Mouse (Mus musculus): ENCODE results near the gene Pdlim4. TPM values are rescaled to one million over a fixed set of nuclear protein-coding genes. Genes with fewer than 3 reads are reported as not detected.

The Pdlim4 gene
- polyA plus RNA-seq, 1 experiment from 2014 or later: 52.1 TPM

- H3K36me3 ChIP-seq (ENCODE audit: control insufficient read depth, insufficient read depth, low read length): no peaks in the 10 kb centered on the region
- no peaks in the 10 kb centered on the region for H3K9me3 ChIP-seq (ENCODE audit: control insufficient read depth, low read length)
- no peak overlapping the region for H3K9ac ChIP-seq (ENCODE audit: low read depth, low read length)
- WGBS: 71% methylated on average over 5 of the region's 5 CpGs
- H3K27ac ChIP-seq (ENCODE audit: low read depth, low read length): no peak overlapping the region
- no peak for ATAC-seq (ENCODE audit: low FRiP score, low TSS enrichment)
- no peaks in the 10 kb centered on the region for H3K4me1 ChIP-seq (ENCODE audit: control insufficient read depth, insufficient read depth, low read length)
- no peak overlapping the region for H3K4me2 ChIP-seq (replicated peaks; ENCODE audit: low read depth, low read length)
- H3K4me3 ChIP-seq (ENCODE audit: low read length): no peak overlapping the region
- no peaks in the 10 kb centered on the region for H3K27me3 ChIP-seq (ENCODE audit: control insufficient read depth, insufficient read depth, low read length)
Observed at GRCm38 (mm10) chr11:54085816-54086215, 17.0 kb upstream of the Pdlim4 start.

- Histone ChIP-seq H3K4me2 (replicated peaks; ENCODE audit: low read depth, low read length) (no peak overlapping the region), H3K27ac (ENCODE audit: low read depth, low read length) (no peak overlapping the region), H3K36me3 (ENCODE audit: control insufficient read depth, insufficient read depth, low read length) (no peaks in the 10 kb centered on the region), H3K9me3 (ENCODE audit: control insufficient read depth, low read length) (no peaks in the 10 kb centered on the region), H3K27me3 (ENCODE audit: control insufficient read depth, insufficient read depth, low read length) (no peaks in the 10 kb centered on the region), H3K4me3 (ENCODE audit: low read length) (no peak overlapping the region), H3K4me1 (ENCODE audit: control insufficient read depth, insufficient read depth, low read length) (0 out of 2 replicates have a peak, but pooled peaks cover 4% of the 10 kb centered on the region), H3K9ac (ENCODE audit: low read depth, low read length) (no peak overlapping the region)
- ATAC-seq (ENCODE audit: low FRiP score, low TSS enrichment): no peak
- WGBS: 95% methylated on average over 1 of the region's 1 CpGs
Observed at GRCm38 (mm10) chr11:54084976-54085375, 16.2 kb upstream of the Pdlim4 start.

- Histone ChIP-seq H3K4me2 (replicated peaks; ENCODE audit: low read depth, low read length) (no peak overlapping the region), H3K9ac (ENCODE audit: low read depth, low read length) (no peak overlapping the region), H3K36me3 (ENCODE audit: control insufficient read depth, insufficient read depth, low read length) (no peaks in the 10 kb centered on the region), H3K4me1 (ENCODE audit: control insufficient read depth, insufficient read depth, low read length) (0 out of 2 replicates have a peak, but pooled peaks cover 4% of the 10 kb centered on the region), H3K27me3 (ENCODE audit: control insufficient read depth, insufficient read depth, low read length) (no peaks in the 10 kb centered on the region), H3K27ac (ENCODE audit: low read depth, low read length) (no peak overlapping the region), H3K9me3 (ENCODE audit: control insufficient read depth, low read length) (no peaks in the 10 kb centered on the region), H3K4me3 (ENCODE audit: low read length) (no peak overlapping the region)
- ATAC-seq (ENCODE audit: low FRiP score, low TSS enrichment): no peak
- WGBS: 88% methylated on average over 5 of the region's 5 CpGs
Observed at GRCm38 (mm10) chr11:54082725-54083124, 13.9 kb upstream of the Pdlim4 start.

GRCm38 (mm10) chr11:54080435-54080834 is 11.6 kb upstream of the Pdlim4 start:
- H3K9me3 ChIP-seq (ENCODE audit: control insufficient read depth, low read length): no peaks in the 10 kb centered on the region
- H3K27ac ChIP-seq (ENCODE audit: low read depth, low read length): no peak overlapping the region
- H3K9ac ChIP-seq (ENCODE audit: low read depth, low read length): no peak overlapping the region
- 0 out of 2 replicates have a peak, but pooled peaks have one; percentile 52 for ATAC-seq (ENCODE audit: low FRiP score, low TSS enrichment)
- H3K4me2 ChIP-seq (replicated peaks; ENCODE audit: low read depth, low read length): no peak overlapping the region
- no peaks in the 10 kb centered on the region for H3K27me3 ChIP-seq (ENCODE audit: control insufficient read depth, insufficient read depth, low read length)
- WGBS: 6% methylated on average over 7 of the region's 7 CpGs
- no peaks in the 10 kb centered on the region for H3K36me3 ChIP-seq (ENCODE audit: control insufficient read depth, insufficient read depth, low read length)
- H3K4me3 ChIP-seq (ENCODE audit: low read length): no peak overlapping the region
- H3K4me1 ChIP-seq (ENCODE audit: control insufficient read depth, insufficient read depth, low read length): 0 out of 2 replicates have a peak, but pooled peaks cover 4% of the 10 kb centered on the region

- H3K27me3 ChIP-seq (ENCODE audit: control insufficient read depth, insufficient read depth, low read length): no peaks in the 10 kb centered on the region
- H3K4me3 ChIP-seq (ENCODE audit: low read length): no peak overlapping the region
- 81% methylated on average over 1 of the region's 1 CpGs for WGBS
- no peak for ATAC-seq (ENCODE audit: low FRiP score, low TSS enrichment)
- no peaks in the 10 kb centered on the region for H3K36me3 ChIP-seq (ENCODE audit: control insufficient read depth, insufficient read depth, low read length)
- no peak overlapping the region for H3K4me2 ChIP-seq (replicated peaks; ENCODE audit: low read depth, low read length)
- H3K4me1 ChIP-seq (ENCODE audit: control insufficient read depth, insufficient read depth, low read length): 0 out of 2 replicates have a peak, but pooled peaks cover 4% of the 10 kb centered on the region
- H3K9ac ChIP-seq (ENCODE audit: low read depth, low read length): no peak overlapping the region
- no peaks in the 10 kb centered on the region for H3K9me3 ChIP-seq (ENCODE audit: control insufficient read depth, low read length)
- no peak overlapping the region for H3K27ac ChIP-seq (ENCODE audit: low read depth, low read length)
Observed at GRCm38 (mm10) chr11:54076101-54076500, 7.3 kb upstream of the Pdlim4 start.

GRCm38 (mm10) chr11:54075353-54075752 is 6.5 kb upstream of the Pdlim4 start:
- Histone ChIP-seq H3K27me3 (ENCODE audit: control insufficient read depth, insufficient read depth, low read length) (no peaks in the 10 kb centered on the region), H3K9ac (ENCODE audit: low read depth, low read length) (no peak overlapping the region), H3K4me1 (ENCODE audit: control insufficient read depth, insufficient read depth, low read length) (0 out of 2 replicates have a peak, but pooled peaks cover 1% of the 10 kb centered on the region), H3K9me3 (ENCODE audit: control insufficient read depth, low read length) (no peaks in the 10 kb centered on the region), H3K27ac (ENCODE audit: low read depth, low read length) (no peak overlapping the region), H3K4me3 (ENCODE audit: low read length) (no peak overlapping the region), H3K36me3 (ENCODE audit: control insufficient read depth, insufficient read depth, low read length) (no peaks in the 10 kb centered on the region), H3K4me2 (replicated peaks; ENCODE audit: low read depth, low read length) (no peak overlapping the region)
- 45% methylated on average over 6 of the region's 6 CpGs for WGBS
- no peak for ATAC-seq (ENCODE audit: low FRiP score, low TSS enrichment)

- Histone ChIP-seq H3K36me3 (ENCODE audit: control insufficient read depth, insufficient read depth, low read length) (no peaks in the 10 kb centered on the region), H3K27me3 (ENCODE audit: control insufficient read depth, insufficient read depth, low read length) (no peaks in the 10 kb centered on the region), H3K4me2 (replicated peaks; ENCODE audit: low read depth, low read length) (no peak overlapping the region), H3K9me3 (ENCODE audit: control insufficient read depth, low read length) (no peaks in the 10 kb centered on the region), H3K4me3 (ENCODE audit: low read length) (no peak overlapping the region), H3K9ac (ENCODE audit: low read depth, low read length) (no peak overlapping the region), H3K4me1 (ENCODE audit: control insufficient read depth, insufficient read depth, low read length) (peaks cover 8% of the 10 kb centered on the region), H3K27ac (ENCODE audit: low read depth, low read length) (no peak overlapping the region)
- WGBS: 37% methylated on average over 4 of the region's 4 CpGs
- no peak for ATAC-seq (ENCODE audit: low FRiP score, low TSS enrichment)
Observed at GRCm38 (mm10) chr11:54073291-54073690, 4.5 kb upstream of the Pdlim4 start.

GRCm38 (mm10) chr11:54071726-54072445 is 3.1 kb upstream of the Pdlim4 start:
- Histone ChIP-seq H3K4me1 (ENCODE audit: control insufficient read depth, insufficient read depth, low read length) (peaks cover 21% of the 10 kb centered on the region), H3K4me2 (replicated peaks; ENCODE audit: low read depth, low read length) (no peak overlapping the region), H3K27me3 (ENCODE audit: control insufficient read depth, insufficient read depth, low read length) (no peaks in the 10 kb centered on the region), H3K9me3 (ENCODE audit: control insufficient read depth, low read length) (no peaks in the 10 kb centered on the region), H3K27ac (ENCODE audit: low read depth, low read length) (no peak overlapping the region), H3K4me3 (ENCODE audit: low read length) (no peak overlapping the region), H3K9ac (ENCODE audit: low read depth, low read length) (no peak overlapping the region), H3K36me3 (ENCODE audit: control insufficient read depth, insufficient read depth, low read length) (no peaks in the 10 kb centered on the region)
- 94% methylated on average over 5 of the region's 5 CpGs for WGBS
- no peak for ATAC-seq (ENCODE audit: low FRiP score, low TSS enrichment)

- ATAC-seq (ENCODE audit: low FRiP score, low TSS enrichment): no peak
- H3K9me3 ChIP-seq (ENCODE audit: control insufficient read depth, low read length): no peaks in the 10 kb centered on the region
- peak overlapping the region; percentile 84 for H3K4me2 ChIP-seq (replicated peaks; ENCODE audit: low read depth, low read length)
- peak overlapping the region; percentile 60 for H3K9ac ChIP-seq (ENCODE audit: low read depth, low read length)
- no peaks in the 10 kb centered on the region for H3K36me3 ChIP-seq (ENCODE audit: control insufficient read depth, insufficient read depth, low read length)
- peak overlapping the region; percentile 49; the same call in 1 of the 2 replicates for H3K27ac ChIP-seq (ENCODE audit: low read depth, low read length)
- peaks cover 27% of the 10 kb centered on the region for H3K4me1 ChIP-seq (ENCODE audit: control insufficient read depth, insufficient read depth, low read length)
- H3K4me3 ChIP-seq (ENCODE audit: low read length): peak overlapping the region; percentile 53
- no peaks in the 10 kb centered on the region for H3K27me3 ChIP-seq (ENCODE audit: control insufficient read depth, insufficient read depth, low read length)
- WGBS: 21% methylated on average over 4 of the region's 4 CpGs
Observed at GRCm38 (mm10) chr11:54067996-54068519, 756 bp downstream of the Pdlim4 start.

Data from kidney, embryonic 14.5 days (tissue).